Mouse (Mus musculus): ENCODE measurements around the gene Ppp2r1a. TPM values are rescaled to one million over a fixed set of nuclear protein-coding genes. Genes with fewer than 3 reads are reported as not detected.

The Ppp2r1a gene
- polyA plus RNA-seq, 1 experiment from 2014 or later = 832 TPM

DNA sequence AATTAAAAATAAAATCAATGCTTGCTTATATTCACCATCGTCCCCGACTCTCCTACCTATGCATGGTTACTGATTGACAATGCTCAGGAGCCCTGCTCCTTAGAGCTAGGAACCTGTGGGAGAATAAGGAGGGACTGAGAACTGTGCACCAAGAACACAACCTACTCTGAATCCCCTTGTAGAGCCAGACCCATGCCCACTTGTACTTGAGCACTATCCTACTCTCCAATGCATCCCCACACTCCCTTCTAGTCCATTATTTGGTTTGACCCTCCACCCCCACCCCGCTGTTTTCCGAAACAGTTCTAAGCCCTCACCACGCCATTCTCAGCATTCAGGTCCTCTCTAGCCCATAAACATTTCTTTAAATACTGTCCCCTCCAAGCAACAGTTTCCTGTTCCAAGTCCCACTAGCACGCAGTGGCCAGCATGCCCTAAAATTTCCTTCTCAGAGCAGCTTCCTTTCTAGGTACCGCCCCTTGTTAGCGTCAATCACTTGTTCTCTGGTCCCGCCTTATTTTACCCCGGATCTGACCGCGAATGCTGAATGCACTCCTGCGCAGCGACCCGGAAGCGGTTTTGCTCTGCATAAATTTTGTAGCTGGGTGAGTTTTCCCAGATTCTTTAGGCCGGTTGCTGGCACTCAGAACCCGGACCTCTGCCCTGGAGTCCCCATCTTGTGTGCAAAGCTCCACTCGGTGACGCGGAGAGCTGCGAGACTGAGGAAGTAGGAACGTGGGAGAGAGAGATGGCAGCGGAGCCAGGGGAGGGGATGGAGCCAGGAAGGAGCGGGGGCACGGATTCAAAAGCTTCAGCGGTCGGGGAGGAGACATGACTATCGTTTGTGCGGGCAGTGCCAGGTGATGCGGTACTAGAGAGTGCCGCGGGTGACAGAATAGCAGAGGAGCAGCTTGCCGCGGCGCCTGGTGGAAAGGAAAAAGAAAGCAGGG lies 63.5 kb downstream of the Ppp2r1a start, which contains the start of gene Zfp160:
Gene Zfp160 (plus strand): TSS at position 522 of the 950 bp plus-strand sequence.
- ATAC-seq (ENCODE audit: low FRiP score, low read depth) = peak; percentile 98
- H3K4me2 ChIP-seq = peak within 1 kb of the TSS; percentile 83
- H3K27me3 ChIP-seq = no peaks in the 10 kb centered on the region
- peaks cover 19% of the 10 kb centered on the region for H3K36me3 ChIP-seq
- H3K4me3 ChIP-seq = peak within 1 kb of the TSS; percentile 71
- H3K9ac ChIP-seq = peak within 1 kb of the TSS; percentile 75
- peaks cover 22% of the 10 kb centered on the region for H3K4me1 ChIP-seq (replicated peaks)
- WGBS = 5% methylated on average over 36 of the region's 36 CpGs
- H3K27ac ChIP-seq (replicated peaks) = peak within 1 kb of the TSS; percentile 91
- H3K9me3 ChIP-seq = no peaks in the 10 kb centered on the region

DNA sequence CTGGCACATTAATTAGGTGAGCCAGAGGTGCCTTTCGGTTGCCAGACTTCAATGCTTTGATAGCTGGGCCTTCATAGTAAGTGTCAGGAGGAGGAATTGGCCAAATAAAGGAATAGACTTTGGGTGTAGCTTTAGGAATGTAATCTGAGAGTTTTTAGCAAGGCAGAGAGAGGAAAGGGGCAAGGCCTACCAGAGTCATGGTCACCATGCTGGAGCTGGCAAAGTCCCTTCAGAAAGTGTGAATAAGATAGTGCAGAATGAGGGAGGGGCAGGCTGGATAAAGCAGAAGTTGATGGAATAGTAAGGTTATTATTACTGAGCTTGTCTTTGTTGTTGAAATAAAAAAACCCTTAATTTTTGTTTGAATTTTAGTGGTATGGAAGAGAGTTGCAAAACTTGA lies 64.6 kb downstream of the Ppp2r1a start:
- H3K27me3 ChIP-seq = no peaks in the 10 kb centered on the region
- no peaks in the 10 kb centered on the region for H3K9me3 ChIP-seq
- H3K4me2 ChIP-seq = peak overlapping the region; percentile 83
- peaks cover 23% of the 10 kb centered on the region for H3K36me3 ChIP-seq
- peak overlapping the region; percentile 75 for H3K9ac ChIP-seq
- peak overlapping the region; percentile 91 for H3K27ac ChIP-seq (replicated peaks)
- 41% methylated on average over 1 of the region's 1 CpGs for WGBS
- H3K4me3 ChIP-seq = peak overlapping the region; percentile 71
- peaks cover 22% of the 10 kb centered on the region for H3K4me1 ChIP-seq (replicated peaks)
- no peak for ATAC-seq (ENCODE audit: low FRiP score, low read depth)

Other genes with a start within 250 kb of the Ppp2r1a start
- not detected in 2 replicates for gene Vmn1r227, start 215.5 kb upstream of the Ppp2r1a start, polyA plus RNA-seq (2015; fragmentation: Nextera tagmentation; extraction: Ambion mirVana)
- gene Vmn1r228, start 159.2 kb upstream of the Ppp2r1a start, polyA plus RNA-seq (2015; fragmentation: Nextera tagmentation; extraction: Ambion mirVana) = 0.04 TPM in 1 of 2 replicates, not detected in the other
- not detected in 2 replicates for gene Vmn1r229, start 133.8 kb upstream of the Ppp2r1a start, polyA plus RNA-seq (2015; fragmentation: Nextera tagmentation; extraction: Ambion mirVana)
- gene Vmn1r230, start 104.9 kb upstream of the Ppp2r1a start, polyA plus RNA-seq (2015; fragmentation: Nextera tagmentation; extraction: Ambion mirVana) = not detected in 2 replicates
- gene Vmn1r231, start 40.2 kb upstream of the Ppp2r1a start, polyA plus RNA-seq (2015; fragmentation: Nextera tagmentation; extraction: Ambion mirVana) = not detected in 2 replicates
- gene Vmn1r232, start 25.6 kb upstream of the Ppp2r1a start, polyA plus RNA-seq (2015; fragmentation: Nextera tagmentation; extraction: Ambion mirVana) = not detected in 2 replicates
- not detected in 2 replicates for gene Vmn1r233, start 51.2 kb downstream of the Ppp2r1a start, polyA plus RNA-seq (2015; fragmentation: Nextera tagmentation; extraction: Ambion mirVana)
- gene Zfp160, start 63.6 kb downstream of the Ppp2r1a start, polyA plus RNA-seq (2015; fragmentation: Nextera tagmentation; extraction: Ambion mirVana) = 14.3 and 17.0 TPM in 2 replicates

Data from hindbrain, embryonic 15.5 days (tissue).